Mouse (Mus musculus): Measurements from ENCODE around the gene Slit2.

Gene Slit2

GRCm38 (mm10) chr5:48058612-48059011, 75.7 kb downstream of the Slit2 start:
- DNase-seq = no peak

GRCm38 (mm10) chr5:48060715-48061114, 77.8 kb downstream of the Slit2 start:
- DNase-seq = no peak

GRCm38 (mm10) chr5:48078730-48079129, 95.8 kb downstream of the Slit2 start:
- DNase-seq = no peak

- DNase-seq = no peak
Observed at GRCm38 (mm10) chr5:48081223-48081881, 98.4 kb downstream of the Slit2 start.

GRCm38 (mm10) chr5:48113400-48113799, 130.5 kb downstream of the Slit2 start:
- DNase-seq = no peak

GRCm38 (mm10) chr5:48114969-48115537, 132.1 kb downstream of the Slit2 start:
- no peak for DNase-seq

GRCm38 (mm10) chr5:48122651-48123050, 139.7 kb downstream of the Slit2 start:
- DNase-seq = no peak

GRCm38 (mm10) chr5:48125770-48126423, 143.0 kb downstream of the Slit2 start:
- DNase-seq = no peak

- DNase-seq = no peak
Observed at GRCm38 (mm10) chr5:48129981-48130380, 147.0 kb downstream of the Slit2 start.

GRCm38 (mm10) chr5:48136571-48136970, 153.6 kb downstream of the Slit2 start:
- no peak for DNase-seq

GRCm38 (mm10) chr5:48138849-48139487, 156.0 kb downstream of the Slit2 start:
- no peak for DNase-seq

- DNase-seq = no peak
Observed at GRCm38 (mm10) chr5:48139488-48139862, 156.5 kb downstream of the Slit2 start.

GRCm38 (mm10) chr5:48146082-48146481, 163.1 kb downstream of the Slit2 start:
- no peak for DNase-seq

- DNase-seq = no peak
Observed at GRCm38 (mm10) chr5:48160829-48161228, 177.9 kb downstream of the Slit2 start.

- DNase-seq = no peak
Observed at GRCm38 (mm10) chr5:48181646-48182302, 198.8 kb downstream of the Slit2 start.

GRCm38 (mm10) chr5:48184358-48184757, 201.4 kb downstream of the Slit2 start:
- no peak for DNase-seq

GRCm38 (mm10) chr5:48187819-48188218, 204.9 kb downstream of the Slit2 start:
- no peak for DNase-seq

GRCm38 (mm10) chr5:48199380-48199779, 216.4 kb downstream of the Slit2 start:
- DNase-seq = no peak

GRCm38 (mm10) chr5:48215248-48215647, 232.3 kb downstream of the Slit2 start:
- no peak for DNase-seq

GRCm38 (mm10) chr5:48219624-48220155, 236.8 kb downstream of the Slit2 start:
- DNase-seq = no peak

- DNase-seq = no peak
Observed at GRCm38 (mm10) chr5:48225500-48225899, 242.6 kb downstream of the Slit2 start.

GRCm38 (mm10) chr5:48230430-48231080, 247.6 kb downstream of the Slit2 start:
- no peak for DNase-seq

- DNase-seq = no peak
Observed at GRCm38 (mm10) chr5:48234728-48235127, 251.8 kb downstream of the Slit2 start.
